Mouse (Mus musculus) embryonic facial prominence, embryonic 13.5 days (tissue): Measurements from ENCODE around the gene Gm42674. TPM values are rescaled to one million over a fixed set of nuclear protein-coding genes. Genes with fewer than 3 reads are reported as not detected.

Experiments
- ATAC-seq: fragments of 200-750 bp; cut with Nextera tagmentation; 2 replicates; pipeline ENCODE4 v1.8.0; 2017; ENCODE audit warnings: low read depth; ENCODE audit not compliant: insufficient number of reproducible peaks, insufficient read depth, low FRiP score, low TSS enrichment
- H3K27ac ChIP-seq: fragments of 300-500 bp; sonication (generic); 2 replicates; pipeline ENCODE4 v1.5.1; 2015; ENCODE audit warnings: moderate library complexity, mild to moderate bottlenecking, inconsistent platforms
- H3K27me3 ChIP-seq: fragments of 300-500 bp; sonication (generic); 2 replicates; pipeline ENCODE4 v1.6.1; 2015; ENCODE audit warnings: mild to moderate bottlenecking, inconsistent platforms
- H3K36me3 ChIP-seq: fragments of 300-500 bp; sonication (generic); 2 replicates; pipeline ENCODE4 v1.6.1; 2015; ENCODE audit warnings: mild to moderate bottlenecking, inconsistent platforms
- H3K4me1 ChIP-seq: fragments of 300-500 bp; sonication (generic); 2 replicates; pipeline ENCODE4 v1.6.1; 2015; ENCODE audit warnings: inconsistent platforms
- H3K4me2 ChIP-seq: fragments of 300-500 bp; sonication (generic); 2 replicates; pipeline ENCODE4 v1.6.1; 2015; ENCODE audit warnings: moderate library complexity, mild to moderate bottlenecking, inconsistent platforms
- H3K4me3 ChIP-seq: fragments of 300-500 bp; sonication (generic); 2 replicates; pipeline ENCODE4 v1.5.1; 2015; ENCODE audit warnings: mild to moderate bottlenecking, inconsistent platforms
- H3K9ac ChIP-seq: fragments of 300-500 bp; sonication (generic); 2 replicates; pipeline ENCODE4 v1.6.1; 2015; ENCODE audit warnings: mild to moderate bottlenecking, inconsistent platforms
- H3K9me3 ChIP-seq: fragments of 300-500 bp; sonication (generic); 2 replicates; pipeline ENCODE4 v1.6.1; 2016; ENCODE audit warnings: inconsistent platforms
- WGBS: fragments of 180-500 bp; shearing (Covaris S2); methylation state at CpG from one replicate; pipeline ENCODE4 v1.1.7; 2015; ENCODE audit warnings: mixed read lengths; 5-methylcytosine and 5-hydroxymethylcytosine counted together
- polyA plus RNA-seq: library from polyadenylated mRNA; unstranded; fragments of >200 nt; fragmentation: Nextera tagmentation; extraction: Ambion mirVana; gene quantifications from 2 replicates; pipeline ENCODE4 v1.2.1, GENCODE M21; 2015

The Gm42674 gene
- polyA plus RNA-seq, 1 experiment from 2014 or later, result not detected

GRCm38 (mm10) chr3:90648981-90649380 is 47.3 kb downstream of the Gm42674 start:
- Histone ChIP-seq H3K9me3 (no peaks in the 10 kb centered on the region), H3K9ac (no peak overlapping the region), H3K4me1 (no peaks in the 10 kb centered on the region), H3K4me2 (no peak overlapping the region), H3K4me3 (no peak overlapping the region), H3K27me3 (no peaks in the 10 kb centered on the region; the same call in 1 of the 2 replicates), H3K36me3 (no peaks in the 10 kb centered on the region), H3K27ac (no peak overlapping the region)
- no peak for ATAC-seq

GRCm38 (mm10) chr3:90649832-90650231 is 48.1 kb downstream of the Gm42674 start:
- H3K36me3 ChIP-seq, result no peaks in the 10 kb centered on the region
- no peak overlapping the region for H3K4me3 ChIP-seq
- no peak overlapping the region for H3K9ac ChIP-seq
- no peaks in the 10 kb centered on the region; the same call in 1 of the 2 replicates for H3K27me3 ChIP-seq
- H3K4me2 ChIP-seq, result no peak overlapping the region
- no peaks in the 10 kb centered on the region for H3K9me3 ChIP-seq
- 92% methylated on average over 2 of the region's 2 CpGs for WGBS
- ATAC-seq, result no peak
- H3K4me1 ChIP-seq, result no peaks in the 10 kb centered on the region
- H3K27ac ChIP-seq, result no peak overlapping the region

- WGBS, result 36% methylated on average over 5 of the region's 5 CpGs
- Histone ChIP-seq H3K36me3 (no peaks in the 10 kb centered on the region), H3K4me3 (no peak overlapping the region), H3K9me3 (no peaks in the 10 kb centered on the region), H3K27me3 (peaks cover 3% of the 10 kb centered on the region), H3K9ac (no peak overlapping the region), H3K4me1 (no peaks in the 10 kb centered on the region), H3K27ac (no peak overlapping the region), H3K4me2 (no peak overlapping the region)
- ATAC-seq, result 0 out of 2 replicates have a peak, but pooled peaks have one; percentile 43
These were observed 51.3 kb downstream of the Gm42674 start for GRCm38 (mm10) chr3:90652878-90653508.

GRCm38 (mm10) chr3:90653717-90654116 is 52.0 kb downstream of the Gm42674 start, which contains the start of gene S100a7a:
Gene S100a7a (plus strand): TSS chr3:90654017.
- peaks cover 3% of the 10 kb centered on the region for H3K27me3 ChIP-seq
- H3K9me3 ChIP-seq, result no peaks in the 10 kb centered on the region
- no peaks in the 10 kb centered on the region for H3K4me1 ChIP-seq
- H3K27ac ChIP-seq, result no peak within 1 kb of the TSS
- no peak within 1 kb of the TSS for H3K4me2 ChIP-seq
- no peaks in the 10 kb centered on the region for H3K36me3 ChIP-seq
- ATAC-seq, result no peak
- H3K4me3 ChIP-seq, result no peak within 1 kb of the TSS
- no peak within 1 kb of the TSS for H3K9ac ChIP-seq

Other genes with a start within 250 kb of the Gm42674 start
- gene Slc27a3, start 212.0 kb upstream of the Gm42674 start, polyA plus RNA-seq, result 39.6 and 44.3 TPM in 2 replicates
- gene Ints3, start 168.3 kb upstream of the Gm42674 start, polyA plus RNA-seq, result 31.0 and 31.1 TPM in 2 replicates
- gene Npr1, start 136.0 kb upstream of the Gm42674 start, polyA plus RNA-seq, result 2.8 and 5.0 TPM in 2 replicates
- gene Ilf2, start 125.8 kb upstream of the Gm42674 start, polyA plus RNA-seq, result 265 and 286 TPM in 2 replicates
- 85.5 and 100 TPM in 2 replicates for gene Snapin, start 110.9 kb upstream of the Gm42674 start, polyA plus RNA-seq
- gene Chtop, start 92.4 kb upstream of the Gm42674 start, polyA plus RNA-seq, result 187 and 195 TPM in 2 replicates
- 13.5 and 16.5 TPM in 2 replicates for gene S100a1, start 87.5 kb upstream of the Gm42674 start, polyA plus RNA-seq
- 24.2 and 26.7 TPM in 2 replicates for gene S100a13, start 87.5 kb upstream of the Gm42674 start, polyA plus RNA-seq
- 22.7 and 25.5 TPM in 2 replicates for gene S100a14, start 75.0 kb upstream of the Gm42674 start, polyA plus RNA-seq
- gene S100a16, start 64.7 kb upstream of the Gm42674 start, polyA plus RNA-seq, result 95.0 and 96.5 TPM in 2 replicates
- 0.44 and 0.62 TPM in 2 replicates for gene S100a3, start 41.3 kb upstream of the Gm42674 start, polyA plus RNA-seq
- gene S100a2, start 11.7 kb upstream of the Gm42674 start, polyA plus RNA-seq, result not detected in 2 replicates
- 18.8 and 19.2 TPM in 2 replicates for gene S100a4, start 1.9 kb downstream of the Gm42674 start, polyA plus RNA-seq
- not detected in 2 replicates for gene S100a5, start 6.6 kb downstream of the Gm42674 start, polyA plus RNA-seq
- 89.9 and 97.9 TPM in 2 replicates for gene S100a6, start 11.0 kb downstream of the Gm42674 start, polyA plus RNA-seq
- 0.41 TPM in 1 of 2 replicates, not detected in the other for gene S100a7a, start 52.1 kb downstream of the Gm42674 start, polyA plus RNA-seq
- gene S100a8, start 67.1 kb downstream of the Gm42674 start, polyA plus RNA-seq, result 5.9 and 15.4 TPM in 2 replicates
- 4.0 and 13.4 TPM in 2 replicates for gene S100a9, start 93.8 kb downstream of the Gm42674 start, polyA plus RNA-seq
- gene Pglyrp4, start 125.0 kb downstream of the Gm42674 start, polyA plus RNA-seq, result not detected in 2 replicates
- not detected in 2 replicates for gene Gm5849, start 176.0 kb downstream of the Gm42674 start, polyA plus RNA-seq